Mouse (Mus musculus) G1E (cell line): ENCODE results near the gene Rp9. TPM values are rescaled to one million over a fixed set of nuclear protein-coding genes. Genes with fewer than 3 reads are reported as not detected.

Experiments used
- ATAC-seq: 2 replicates; pipeline ENCODE4 v1.8.0; 2016; ENCODE audit warnings: mild to moderate bottlenecking; ENCODE audit not compliant: insufficient number of reproducible peaks, poor library complexity, low FRiP score, severe bottlenecking; ENCODE audit errors: extremely low read depth
- DNase-seq: peaks from one replicate; pipeline ENCODE4 v3.0.0; 2012; ENCODE audit warnings: low spot score
- H3K27me3 ChIP-seq: 2 replicates; pipeline ENCODE4 v1.6.1; 2012; ENCODE audit warnings: mild to moderate bottlenecking, low read length, inconsistent platforms; ENCODE audit not compliant: insufficient read depth
- H3K36me3 ChIP-seq: replicated peaks from 2 replicates; pipeline ENCODE3; 2012; ENCODE audit warnings: mild to moderate bottlenecking, inconsistent platforms
- H3K4me1 ChIP-seq: 2 replicates; pipeline ENCODE4 v1.6.1; 2012; ENCODE audit warnings: low read depth, low read length, inconsistent platforms, mixed read lengths; ENCODE audit not compliant: insufficient read depth
- H3K4me3 ChIP-seq: 2 replicates; pipeline ENCODE4 v1.5.1; 2012; ENCODE audit warnings: low read depth, mild to moderate bottlenecking, inconsistent platforms, low read length, moderate library complexity, mixed read lengths
- H3K9me3 ChIP-seq: replicated peaks from 2 replicates; pipeline ENCODE4 v1.6.1; 2012; ENCODE audit warnings: inconsistent platforms
- CTCF ChIP-seq: IDR thresholded peaks from 2 replicates; pipeline ENCODE4 v1.5.1; 2012; ENCODE audit warnings: low read depth, low read length, inconsistent platforms, mixed read lengths
- GATA1 ChIP-seq: IDR thresholded peaks from 2 replicates; pipeline ENCODE4 v1.6.1; 2012; ENCODE audit warnings: borderline replicate concordance, low read length, inconsistent platforms, mixed read lengths
- GATA2 ChIP-seq: IDR thresholded peaks from 2 replicates; pipeline ENCODE4 v1.6.1; 2012; ENCODE audit warnings: low read depth, low read length, inconsistent platforms, borderline replicate concordance
- POLR2AphosphoS5 ChIP-seq: IDR thresholded peaks from 2 replicates; pipeline ENCODE4 v1.6.1; 2012; ENCODE audit warnings: low read depth, low read length, inconsistent platforms; ENCODE audit not compliant: insufficient replicate concordance
- TAL1 ChIP-seq: conservative IDR thresholded peaks from 2 replicates; pipeline ENCODE4 v1.6.1; 2012; ENCODE audit warnings: low read depth, low read length, inconsistent platforms, mixed read lengths
- polyA plus RNA-seq: library from polyadenylated mRNA; stranded (reverse); fragments of >175 nt; gene quantifications from 2 replicates; pipeline ENCODE4 v1.2.3, GENCODE M21; 2012
- total RNA-seq, 2 experiments: library from RNA; stranded (forward) in 1 of 2; stranded (reverse) in 1 of 2; fragments of 200-1000 nt in 1 of 2; fragments of >200 nt in 1 of 2; fragmentation: Nextera tagmentation in 1 of 2; gene quantifications; 2 replicates each; pipeline ENCODE4 v1.2.3; 2014 to 2017

Rp9 gene
- total and polyA plus RNA-seq, 3 experiments: 104 to 130 (median 113) TPM

- TF ChIP-seq GATA2: no peak
- no peak for TF ChIP-seq TAL1
- TF ChIP-seq GATA1: no peak
- no peak for TF ChIP-seq CTCF
- no peak for TF ChIP-seq POLR2AphosphoS5
- Histone ChIP-seq H3K27me3 (no peaks in the 10 kb centered on the region), H3K36me3 (peaks cover 15% of the 10 kb centered on the region), H3K4me3 (no peak overlapping the region), H3K4me1 (peaks cover 14% of the 10 kb centered on the region), H3K9me3 (no peaks in the 10 kb centered on the region; the same call in 1 of the 2 replicates)
- ATAC-seq (no peak), DNase-seq (no peak)
These were observed 27.7 kb upstream of the Rp9 start for GRCm38 (mm10) chr9:22497021-22497767.

GRCm38 (mm10) chr9:22495133-22495532 lies 25.6 kb upstream of the Rp9 start:
- Histone ChIP-seq H3K4me1 (peaks cover 14% of the 10 kb centered on the region), H3K27me3 (no peaks in the 10 kb centered on the region), H3K36me3 (peaks cover 19% of the 10 kb centered on the region), H3K4me3 (no peak overlapping the region), H3K9me3 (no peaks in the 10 kb centered on the region; the same call in 1 of the 2 replicates)
- no peak for TF ChIP-seq GATA2
- no peak for TF ChIP-seq POLR2AphosphoS5
- no peak for TF ChIP-seq CTCF
- no peak for TF ChIP-seq TAL1
- no peak for TF ChIP-seq GATA1
- ATAC-seq: no peak
- no peak for DNase-seq

DNA sequence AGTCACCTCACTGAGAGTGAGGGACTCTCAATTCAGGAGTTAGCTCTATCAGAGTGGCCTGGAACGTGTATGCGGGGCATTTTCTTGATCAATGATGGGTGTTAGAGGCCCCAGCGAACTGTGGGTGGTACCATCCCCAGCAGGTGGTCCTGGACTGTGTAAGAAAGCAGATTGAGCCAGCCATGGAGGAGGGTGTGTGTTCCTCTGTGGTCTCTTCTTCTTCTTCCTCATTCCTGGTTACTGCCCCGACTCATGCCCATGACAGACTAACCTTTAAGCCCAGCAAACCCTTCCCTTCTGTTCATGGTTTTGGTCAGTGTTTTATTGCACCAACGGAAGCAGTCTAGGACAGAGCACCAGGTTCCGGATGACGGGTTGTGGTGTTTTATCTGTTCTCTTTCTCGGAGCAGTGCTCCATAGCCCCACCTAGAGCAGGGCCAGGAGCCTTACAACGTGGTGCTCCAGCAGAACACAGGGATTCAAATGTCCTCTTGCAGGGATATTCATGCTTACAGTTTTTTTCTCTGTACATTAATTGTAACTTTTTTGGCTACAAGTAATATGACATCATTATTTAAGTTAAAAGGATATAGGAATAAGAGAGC lies 24.8 kb upstream of the Rp9 start:
- Histone ChIP-seq H3K27me3 (no peaks in the 10 kb centered on the region), H3K4me3 (no peak overlapping the region), H3K9me3 (no peaks in the 10 kb centered on the region; the same call in 1 of the 2 replicates), H3K36me3 (peaks cover 15% of the 10 kb centered on the region), H3K4me1 (peaks cover 14% of the 10 kb centered on the region)
- no peak for ATAC-seq
- TF ChIP-seq POLR2AphosphoS5 (no peak), GATA2 (no peak), CTCF (no peak), GATA1 (no peak), TAL1 (no peak)
- DNase-seq: no peak

GRCm38 (mm10) chr9:22488963-22489362 lies 19.4 kb upstream of the Rp9 start:
- H3K4me1 ChIP-seq: peaks cover 2% of the 10 kb centered on the region; the same call in 1 of the 2 replicates
- H3K27me3 ChIP-seq: no peaks in the 10 kb centered on the region
- peaks cover 6% of the 10 kb centered on the region for H3K36me3 ChIP-seq
- no peak for ATAC-seq
- H3K9me3 ChIP-seq: no peaks in the 10 kb centered on the region
- DNase-seq: no peak
- no peak overlapping the region for H3K4me3 ChIP-seq
- TF ChIP-seq CTCF (no peak), GATA1 (no peak), TAL1 (no peak), POLR2AphosphoS5 (no peak), GATA2 (no peak)

GRCm38 (mm10) chr9:22486211-22486610 lies 16.7 kb upstream of the Rp9 start:
- no peaks in the 10 kb centered on the region for H3K9me3 ChIP-seq
- no peak overlapping the region for H3K4me3 ChIP-seq
- ATAC-seq: no peak
- H3K27me3 ChIP-seq: no peaks in the 10 kb centered on the region
- TF ChIP-seq GATA2 (no peak), POLR2AphosphoS5 (no peak), GATA1 (no peak), CTCF (no peak)
- peaks cover 9% of the 10 kb centered on the region for H3K36me3 ChIP-seq
- H3K4me1 ChIP-seq: peaks cover 2% of the 10 kb centered on the region; the same call in 1 of the 2 replicates
- no peak for DNase-seq

DNA sequence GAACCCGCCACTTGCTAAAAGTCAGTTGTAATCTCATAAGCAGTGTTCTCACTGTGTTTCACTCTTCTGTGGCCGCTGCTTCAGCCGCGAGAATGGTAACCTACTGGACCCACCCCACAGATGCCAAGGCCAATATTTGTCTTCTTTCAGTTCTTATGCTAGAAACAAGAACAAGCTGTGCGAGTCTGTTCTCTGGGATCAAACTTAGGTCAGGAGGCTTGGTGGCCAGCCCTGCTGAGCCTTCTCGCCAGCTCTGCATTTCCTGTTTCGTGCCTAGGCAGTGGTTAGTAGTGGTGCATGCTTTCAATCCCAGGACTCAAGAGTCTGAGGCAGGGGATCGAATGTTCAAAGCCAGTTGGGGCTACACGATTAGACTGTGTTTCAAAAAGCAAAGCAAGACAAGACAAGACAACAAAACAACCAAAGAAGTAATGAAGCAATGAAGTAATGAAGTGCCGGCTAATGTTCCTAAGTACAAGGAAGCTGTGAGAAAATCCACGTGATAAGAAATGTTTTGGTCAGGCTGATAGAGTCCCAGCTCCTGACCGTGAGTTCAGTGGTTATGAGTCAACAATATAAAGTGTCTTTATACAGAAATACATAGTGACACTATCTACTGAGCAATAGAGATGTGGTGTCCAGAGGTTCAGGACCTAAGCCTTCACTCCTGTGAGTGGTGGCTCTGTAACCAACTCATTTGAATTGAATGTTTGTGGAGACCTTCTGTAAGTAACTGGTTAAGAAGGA lies 15.2 kb upstream of the Rp9 start:
- no peak overlapping the region for H3K4me3 ChIP-seq
- TF ChIP-seq CTCF (no peak), TAL1 (no peak), POLR2AphosphoS5 (no peak), GATA2 (no peak), GATA1 (no peak)
- H3K4me1 ChIP-seq: peaks cover 2% of the 10 kb centered on the region; the same call in 1 of the 2 replicates
- H3K27me3 ChIP-seq: no peaks in the 10 kb centered on the region
- DNase-seq: no peak
- ATAC-seq: no peak
- H3K36me3 ChIP-seq: peaks cover 6% of the 10 kb centered on the region
- H3K9me3 ChIP-seq: no peaks in the 10 kb centered on the region
